Mouse (Mus musculus) MN1 (cell line): ENCODE measurements around the gene Mapre3.

ENCODE experiments used
- DNase-seq: peaks from one replicate; pipeline ENCODE4 v3.0.0-alpha.2; 2016; ENCODE audit warnings: low spot score

Mapre3 gene

GRCm38 (mm10) chr5:30824124-30824988 lies 9.9 kb downstream of the Mapre3 start:
- no peak for DNase-seq

GRCm38 (mm10) chr5:30825166-30825565 lies 10.7 kb downstream of the Mapre3 start:
- no peak for DNase-seq

- no peak for DNase-seq
Measured at GRCm38 (mm10) chr5:30825821-30826220, 11.4 kb downstream of the Mapre3 start.

GRCm38 (mm10) chr5:30833416-30833815 lies 19.0 kb downstream of the Mapre3 start:
- DNase-seq, result no peak

GRCm38 (mm10) chr5:30839731-30840130 lies 25.3 kb downstream of the Mapre3 start:
- DNase-seq, result no peak

- no peak for DNase-seq
Measured at GRCm38 (mm10) chr5:30841896-30842295, 27.5 kb downstream of the Mapre3 start.

- DNase-seq, result no peak
Measured at GRCm38 (mm10) chr5:30849891-30850555, 35.6 kb downstream of the Mapre3 start.

- no peak for DNase-seq
Measured at GRCm38 (mm10) chr5:30850556-30850925, 36.1 kb downstream of the Mapre3 start.

GRCm38 (mm10) chr5:30853522-30853921 lies 39.1 kb downstream of the Mapre3 start:
- DNase-seq, result no peak

- DNase-seq, result no peak
Measured at GRCm38 (mm10) chr5:30855674-30856073, 41.2 kb downstream of the Mapre3 start.

GRCm38 (mm10) chr5:30856124-30856523 lies 41.7 kb downstream of the Mapre3 start:
- no peak for DNase-seq

- no peak for DNase-seq
Measured at GRCm38 (mm10) chr5:30863852-30864251, 49.4 kb downstream of the Mapre3 start.

- no peak for DNase-seq
Measured at GRCm38 (mm10) chr5:30864322-30864721, 49.9 kb downstream of the Mapre3 start.

GRCm38 (mm10) chr5:30866871-30867270 lies 52.4 kb downstream of the Mapre3 start:
- no peak for DNase-seq

- DNase-seq, result no peak
Measured at GRCm38 (mm10) chr5:30867712-30868111, 53.3 kb downstream of the Mapre3 start, which contains the start of gene Tmem214. TSS of gene Tmem214 (plus strand) at chr5:30868012.

GRCm38 (mm10) chr5:30868981-30869380 lies 54.5 kb downstream of the Mapre3 start:
- no peak for DNase-seq

GRCm38 (mm10) chr5:30869405-30870130 lies 55.1 kb downstream of the Mapre3 start:
- peak; percentile 87 for DNase-seq

GRCm38 (mm10) chr5:30870131-30870406 lies 55.6 kb downstream of the Mapre3 start:
- no peak for DNase-seq

GRCm38 (mm10) chr5:30872574-30872973 lies 58.1 kb downstream of the Mapre3 start:
- no peak for DNase-seq

- DNase-seq, result no peak
Measured at GRCm38 (mm10) chr5:30874365-30874764, 59.9 kb downstream of the Mapre3 start.

GRCm38 (mm10) chr5:30878616-30879015 lies 64.2 kb downstream of the Mapre3 start:
- DNase-seq, result no peak

- no peak for DNase-seq
Measured at GRCm38 (mm10) chr5:30879347-30879943, 65.0 kb downstream of the Mapre3 start.
